Mouse (Mus musculus) myocyte (in vitro differentiated cells): ENCODE results near the gene Csf2rb.

Experiments
- E2F4 ChIP-seq: IDR thresholded peaks from one replicate; pipeline ENCODE4 v1.6.1; 2011; ENCODE audit warnings: mild to moderate bottlenecking, control low read depth, moderate library complexity; ENCODE audit not compliant: insufficient read depth
- MAX ChIP-seq: IDR thresholded peaks from one replicate; pipeline ENCODE4 v1.6.1; 2011; ENCODE audit warnings: low read depth, mild to moderate bottlenecking, control low read depth
- MYOD1 ChIP-seq, 3 experiments: IDR thresholded peaks; one replicate each; pipeline ENCODE4 v1.6.1; 2011; ENCODE audit warnings: control low read depth in 2 of 3, low read depth in 2 of 3, mild to moderate bottlenecking in 2 of 3, moderate library complexity in 1 of 3; ENCODE audit not compliant: insufficient read length in 2 of 3, control insufficient read depth in 1 of 3
- MYOG ChIP-seq, 3 experiments: IDR thresholded peaks; one replicate each; pipeline ENCODE4 v1.6.1; 2011; ENCODE audit warnings: control low read depth in 2 of 3, low read depth in 2 of 3, mild to moderate bottlenecking in 2 of 3; ENCODE audit not compliant: insufficient read length in 2 of 3, control insufficient read depth in 1 of 3, insufficient read depth in 1 of 3
- POLR2A ChIP-seq: IDR thresholded peaks from one replicate; pipeline ENCODE4 v1.6.1; 2011; ENCODE audit warnings: low read depth, mild to moderate bottlenecking, control low read depth, moderate library complexity; ENCODE audit not compliant: insufficient read length
- POLR2AphosphoS2 ChIP-seq: IDR thresholded peaks from one replicate; pipeline ENCODE4 v1.6.1; 2011; ENCODE audit warnings: low read depth, control low read depth; ENCODE audit not compliant: insufficient read length
- SRF ChIP-seq: IDR thresholded peaks from one replicate; pipeline ENCODE4 v1.6.1; 2011; ENCODE audit warnings: low read depth; ENCODE audit not compliant: control insufficient read depth, insufficient read length
- TCF12 ChIP-seq: IDR thresholded peaks from one replicate; pipeline ENCODE4 v1.6.1; 2011; ENCODE audit warnings: mild to moderate bottlenecking, control low read depth; ENCODE audit not compliant: poor library complexity, insufficient read depth, severe bottlenecking
- TCF3 ChIP-seq: IDR thresholded peaks from one replicate; pipeline ENCODE4 v1.6.1; 2011; ENCODE audit warnings: low read depth, control low read depth; ENCODE audit not compliant: insufficient read length
- USF1 ChIP-seq: IDR thresholded peaks from one replicate; pipeline ENCODE4 v1.6.1; 2011; ENCODE audit warnings: low read depth, mild to moderate bottlenecking, control low read depth, moderate library complexity

DNA sequence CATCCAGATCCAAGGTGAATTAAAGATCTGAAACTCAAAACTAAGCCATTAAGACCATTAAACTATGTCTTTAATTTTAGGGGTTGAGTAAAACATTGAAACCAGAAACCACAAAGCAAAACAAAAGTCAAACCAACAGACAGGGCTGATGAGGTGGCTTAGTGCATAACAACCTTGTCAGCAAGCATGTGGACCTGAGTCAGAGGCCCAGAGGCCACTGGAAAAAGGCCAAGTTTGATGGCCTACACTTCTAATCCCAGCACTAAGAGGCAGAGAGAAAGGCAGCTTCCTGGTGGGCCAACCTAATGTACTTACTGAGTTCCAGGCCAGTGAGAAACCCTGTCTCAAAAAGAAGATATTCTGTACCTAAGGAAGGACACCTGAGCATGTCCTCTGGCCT lies 24.8 kb upstream of the Csf2rb start:
- TF ChIP-seq POLR2A = no peak
- TF ChIP-seq MAX = no peak
- no peak for TF ChIP-seq USF1
- TF ChIP-seq MYOG (IDR thresholded peaks at IDR 0.05; ENCODE audit: control insufficient read depth in 1 of 3, insufficient read depth in 1 of 3, insufficient read length in 2 of 3, low read depth in 2 of 3) = no peak
- no peak for TF ChIP-seq TCF12
- no peak for TF ChIP-seq POLR2AphosphoS2
- no peak for TF ChIP-seq E2F4
- no peak for TF ChIP-seq SRF
- TF ChIP-seq TCF3 = no peak
- no peak for TF ChIP-seq MYOD1 (IDR thresholded peaks at IDR 0.05; ENCODE audit: control insufficient read depth in 1 of 3, insufficient read length in 2 of 3, low read depth in 2 of 3)
